Mouse (Mus musculus): ENCODE results near the gene Pi16. TPM values are rescaled to one million over a fixed set of nuclear protein-coding genes. Genes with fewer than 3 reads are reported as not detected.

Pi16 gene
- total and polyA plus RNA-seq, 2 experiments, result 0.10 to 0.28 TPM

DNA sequence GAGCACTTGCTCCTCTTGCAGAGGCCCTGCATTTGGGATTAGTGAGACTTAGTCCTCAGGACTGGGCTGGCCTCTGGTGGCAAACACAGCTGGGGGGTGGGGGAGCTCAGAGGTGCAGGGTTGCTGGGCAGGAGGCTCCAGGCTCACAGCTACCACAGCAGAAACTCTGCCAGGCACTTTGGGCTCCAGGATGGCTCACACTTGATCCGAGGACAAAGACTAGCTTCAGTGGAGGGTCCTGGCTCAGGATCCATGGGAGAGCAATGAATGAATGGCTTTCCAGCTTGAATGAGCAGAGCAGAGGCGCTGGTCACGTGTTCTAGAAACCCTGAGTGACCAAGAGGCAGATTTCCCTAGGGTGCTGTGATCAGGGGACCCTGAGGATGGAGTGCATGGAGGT is 41.4 kb downstream of the Pi16 start:
- H3K27me3 ChIP-seq (ENCODE audit: control insufficient read depth, insufficient read depth, low read length), result no peaks in the 10 kb centered on the region
- no peak for TF ChIP-seq CTCF (IDR thresholded peaks at IDR 0.05; ENCODE audit: low read depth, low read length)
- TF ChIP-seq POLR2A (IDR thresholded peaks at IDR 0.05; ENCODE audit: extremely low read depth, insufficient read depth, low read length), result no peak
- no peak overlapping the region for H3K9ac ChIP-seq (ENCODE audit: low read depth, low read length)
- H3K4me3 ChIP-seq (ENCODE audit: insufficient read depth, low read depth, low read length), result no peak overlapping the region
- H3K4me1 ChIP-seq (ENCODE audit: control insufficient read depth, insufficient read depth, low read length), result no peaks in the 10 kb centered on the region; the same call in 1 of the 2 replicates
- 85% methylated on average over 3 of the region's 3 CpGs for WGBS
- no peak overlapping the region for H3K27ac ChIP-seq (replicated peaks; ENCODE audit: insufficient read depth, low read depth, low read length)
- H3K79me2 ChIP-seq (ENCODE audit: control insufficient read depth, insufficient read depth, low read length), result no peaks in the 10 kb centered on the region
- H3K36me3 ChIP-seq (ENCODE audit: control insufficient read depth, insufficient read depth, low read length), result no peaks in the 10 kb centered on the region
- no peak for DNase-seq (ENCODE audit: extremely low read depth, low read depth, low spot score)

DNA sequence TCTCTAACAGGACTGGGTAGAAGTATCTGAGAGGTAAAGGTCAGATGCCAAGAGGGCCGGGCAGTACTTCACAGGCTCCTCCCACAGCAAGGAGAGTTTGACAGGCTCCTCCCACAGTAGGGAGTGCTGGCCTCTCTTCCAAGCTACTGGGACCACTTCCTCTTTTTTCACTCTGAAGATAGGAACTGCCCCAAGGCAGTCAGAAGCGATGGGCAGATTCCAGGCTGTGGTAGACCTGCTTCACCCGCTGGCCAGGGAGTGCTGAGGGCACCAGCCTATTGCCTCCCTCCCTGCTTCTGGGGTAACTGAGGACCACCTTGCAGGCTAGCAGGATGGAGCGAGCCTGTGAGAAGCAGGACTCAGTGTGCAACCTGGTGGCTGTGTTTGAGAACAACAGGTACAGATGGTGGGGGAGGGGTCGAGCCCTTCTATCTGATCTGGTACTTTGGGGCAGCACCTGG is 43.3 kb downstream of the Pi16 start, which contains the start of gene Fgd2:
Fgd2 (plus strand) TSS at position 154 of the 461 bp plus-strand sequence.
- Histone ChIP-seq H3K4me1 (ENCODE audit: control insufficient read depth, insufficient read depth, low read length) (peaks cover 3% of the 10 kb centered on the region; the same call in 1 of the 2 replicates), H3K27me3 (ENCODE audit: control insufficient read depth, insufficient read depth, low read length) (no peaks in the 10 kb centered on the region), H3K79me2 (ENCODE audit: control insufficient read depth, insufficient read depth, low read length) (no peaks in the 10 kb centered on the region), H3K36me3 (ENCODE audit: control insufficient read depth, insufficient read depth, low read length) (no peaks in the 10 kb centered on the region), H3K4me3 (ENCODE audit: insufficient read depth, low read depth, low read length) (peak within 1 kb of the TSS; percentile 65), H3K9ac (ENCODE audit: low read depth, low read length) (peak within 1 kb of the TSS; percentile 56; the same call in 1 of the 2 replicates), H3K27ac (replicated peaks; ENCODE audit: insufficient read depth, low read depth, low read length) (0 out of 2 replicates have a peak within 1 kb of the TSS, but pooled peaks have one; percentile 11)
- 41% methylated on average over 5 of the region's 5 CpGs for WGBS
- DNase-seq (ENCODE audit: extremely low read depth, low read depth, low spot score), result peak; percentile 51
- no peak for TF ChIP-seq CTCF (IDR thresholded peaks at IDR 0.05; ENCODE audit: low read depth, low read length)
- TF ChIP-seq POLR2A (IDR thresholded peaks at IDR 0.05; ENCODE audit: extremely low read depth, insufficient read depth, low read length), result no peak

DNA sequence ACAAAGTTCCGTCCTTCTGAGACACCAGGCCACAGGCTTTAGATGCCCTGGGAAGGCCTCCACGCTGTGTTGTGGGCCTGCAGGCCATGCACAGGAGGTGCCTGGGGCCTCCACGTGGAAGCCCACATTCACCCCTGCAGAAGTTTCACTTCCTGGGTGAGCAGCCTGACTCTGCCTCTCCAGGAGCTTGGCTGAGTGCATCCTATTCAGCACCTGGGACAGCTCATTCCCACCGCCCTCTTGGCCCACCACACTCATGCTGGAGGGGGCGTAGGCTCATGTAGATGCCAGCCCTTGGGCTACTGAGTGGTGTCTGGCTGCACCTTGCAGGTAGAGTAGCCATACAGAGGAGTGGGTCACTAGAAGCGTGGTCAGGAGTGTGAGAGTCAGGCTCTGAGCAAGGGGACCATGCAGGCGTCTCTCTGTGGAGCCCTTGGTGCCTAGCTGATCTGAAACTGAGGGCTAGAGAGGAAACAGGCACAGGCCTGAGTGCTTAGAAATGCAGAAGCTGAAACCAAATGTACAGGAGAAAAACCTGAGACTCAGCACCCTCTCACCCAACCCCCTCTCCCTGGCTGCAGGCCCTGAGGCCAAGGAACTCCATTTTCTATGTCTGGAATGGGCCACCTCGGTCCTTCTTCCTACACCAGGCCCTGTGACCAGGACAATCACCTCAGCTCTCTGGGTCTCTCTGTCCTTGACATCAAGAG is 44.7 kb downstream of the Pi16 start:
- H3K4me3 ChIP-seq (ENCODE audit: insufficient read depth, low read depth, low read length), result no peak overlapping the region; the same call in 1 of the 2 replicates
- TF ChIP-seq POLR2A (IDR thresholded peaks at IDR 0.05; ENCODE audit: extremely low read depth, insufficient read depth, low read length) (no peak), CTCF (IDR thresholded peaks at IDR 0.05; ENCODE audit: low read depth, low read length) (no peak)
- H3K79me2 ChIP-seq (ENCODE audit: control insufficient read depth, insufficient read depth, low read length), result no peaks in the 10 kb centered on the region
- H3K4me1 ChIP-seq (ENCODE audit: control insufficient read depth, insufficient read depth, low read length), result peaks cover 3% of the 10 kb centered on the region; the same call in 1 of the 2 replicates
- no peak overlapping the region for H3K9ac ChIP-seq (ENCODE audit: low read depth, low read length)
- 74% methylated on average over 8 of the region's 8 CpGs for WGBS
- no peaks in the 10 kb centered on the region for H3K27me3 ChIP-seq (ENCODE audit: control insufficient read depth, insufficient read depth, low read length)
- H3K36me3 ChIP-seq (ENCODE audit: control insufficient read depth, insufficient read depth, low read length), result no peaks in the 10 kb centered on the region
- H3K27ac ChIP-seq (replicated peaks; ENCODE audit: insufficient read depth, low read depth, low read length), result 0 out of 2 replicates have a peak overlapping the region, but pooled peaks have one; percentile 29
- no peak for DNase-seq (ENCODE audit: extremely low read depth, low read depth, low spot score)

DNA sequence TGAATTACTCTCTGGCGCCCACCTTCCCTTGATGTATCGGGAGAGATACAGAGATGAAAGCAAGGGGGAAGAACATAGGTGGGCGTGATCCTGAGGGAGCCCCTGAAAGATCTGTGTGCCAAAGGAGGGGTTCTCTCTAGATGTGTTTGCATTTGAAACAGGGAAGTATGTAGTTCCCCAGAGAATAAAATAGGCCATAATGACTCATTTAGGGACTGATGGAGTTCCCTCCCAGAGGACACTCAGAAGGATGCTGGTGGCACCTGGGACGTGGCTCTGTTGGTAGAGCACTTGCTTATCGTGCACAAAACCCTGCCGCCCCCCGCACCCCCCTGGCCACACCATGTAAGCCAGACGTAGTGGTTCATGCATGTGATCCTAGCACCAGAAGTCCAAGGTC is 45.6 kb downstream of the Pi16 start:
- no peak for DNase-seq (ENCODE audit: extremely low read depth, low read depth, low spot score)
- H3K9ac ChIP-seq (ENCODE audit: low read depth, low read length), result no peak overlapping the region
- H3K27me3 ChIP-seq (ENCODE audit: control insufficient read depth, insufficient read depth, low read length), result no peaks in the 10 kb centered on the region
- 88% methylated on average over 8 of the region's 8 CpGs for WGBS
- no peak overlapping the region for H3K4me3 ChIP-seq (ENCODE audit: insufficient read depth, low read depth, low read length)
- TF ChIP-seq CTCF (IDR thresholded peaks at IDR 0.05; ENCODE audit: low read depth, low read length) (no peak), POLR2A (IDR thresholded peaks at IDR 0.05; ENCODE audit: extremely low read depth, insufficient read depth, low read length) (no peak)
- H3K4me1 ChIP-seq (ENCODE audit: control insufficient read depth, insufficient read depth, low read length), result peaks cover 3% of the 10 kb centered on the region; the same call in 1 of the 2 replicates
- H3K79me2 ChIP-seq (ENCODE audit: control insufficient read depth, insufficient read depth, low read length), result no peaks in the 10 kb centered on the region
- H3K36me3 ChIP-seq (ENCODE audit: control insufficient read depth, insufficient read depth, low read length), result no peaks in the 10 kb centered on the region
- no peak overlapping the region for H3K27ac ChIP-seq (replicated peaks; ENCODE audit: insufficient read depth, low read depth, low read length)

DNA sequence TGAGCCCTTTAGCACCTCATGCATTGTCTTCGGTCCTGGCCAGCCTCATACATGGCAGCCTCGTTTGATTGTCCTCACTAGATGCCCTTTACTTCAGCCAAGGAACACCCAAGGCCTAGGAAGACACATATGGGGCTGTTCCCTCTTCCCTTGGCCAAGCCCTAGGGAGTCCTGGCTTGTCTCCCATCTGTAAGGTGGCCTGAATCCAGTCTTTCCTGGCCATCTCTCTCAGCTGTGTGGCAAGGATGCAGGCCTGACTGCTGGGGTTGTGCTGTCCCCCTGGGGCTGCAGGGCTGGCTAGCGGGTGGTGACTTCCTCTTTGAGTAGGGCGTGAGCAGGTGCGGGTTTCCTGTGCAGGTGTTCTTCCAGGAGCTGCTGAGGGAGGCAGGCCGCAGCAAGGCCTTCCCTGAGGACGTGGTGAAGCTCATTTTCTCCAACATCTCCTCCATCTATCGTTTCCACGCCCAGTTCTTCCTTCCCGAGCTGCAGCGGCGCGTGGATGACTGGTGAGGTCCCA is 47.7 kb downstream of the Pi16 start:
- Histone ChIP-seq H3K36me3 (ENCODE audit: control insufficient read depth, insufficient read depth, low read length) (no peaks in the 10 kb centered on the region), H3K79me2 (ENCODE audit: control insufficient read depth, insufficient read depth, low read length) (no peaks in the 10 kb centered on the region), H3K4me3 (ENCODE audit: insufficient read depth, low read depth, low read length) (no peak overlapping the region), H3K9ac (ENCODE audit: low read depth, low read length) (no peak overlapping the region), H3K27ac (replicated peaks; ENCODE audit: insufficient read depth, low read depth, low read length) (no peak overlapping the region), H3K4me1 (ENCODE audit: control insufficient read depth, insufficient read depth, low read length) (peaks cover 3% of the 10 kb centered on the region; the same call in 1 of the 2 replicates), H3K27me3 (ENCODE audit: control insufficient read depth, insufficient read depth, low read length) (no peaks in the 10 kb centered on the region)
- TF ChIP-seq POLR2A (IDR thresholded peaks at IDR 0.05; ENCODE audit: extremely low read depth, insufficient read depth, low read length) (no peak), CTCF (IDR thresholded peaks at IDR 0.05; ENCODE audit: low read depth, low read length) (no peak)
- 90% methylated on average over 13 of the region's 13 CpGs for WGBS
- no peak for DNase-seq (ENCODE audit: extremely low read depth, low read depth, low spot score)

Measured in liver, adult 2 months (tissue).